Mouse (Mus musculus): ENCODE results near the gene Gm14862. TPM values are rescaled to one million over a fixed set of nuclear protein-coding genes. Genes with fewer than 3 reads are reported as not detected.
"Not testable (repeated sequence)": the region's sequence is repeated elsewhere in the genome, so short reads cannot be mapped to it uniquely, and the experiment has no call there.

Gene Gm14862
- under 1 TPM in 1 of 2 experiments, not detected in 1; 0.45 TPM for polyA plus RNA-seq (2017; shearing (Covaris generic))

- ATAC-seq, result no peak
Measured at GRCm38 (mm10) chrX:9256766-9257165, at the start of gene Gm14862. Gene Gm14862, minus strand, starts transcription at chrX:9256899.

- ATAC-seq, result no peak
Measured at GRCm38 (mm10) chrX:9303455-9303854, 46.8 kb upstream of the Gm14862 start.

- no peak for ATAC-seq
Measured at GRCm38 (mm10) chrX:9302791-9303190, 46.1 kb upstream of the Gm14862 start.

- no peak for ATAC-seq
Measured at GRCm38 (mm10) chrX:9298413-9298864, 41.7 kb upstream of the Gm14862 start.

- not testable (repeated sequence) for ATAC-seq
Measured at GRCm38 (mm10) chrX:9293140-9293829, 36.6 kb upstream of the Gm14862 start.

GRCm38 (mm10) chrX:9283464-9283863, 26.8 kb upstream of the Gm14862 start, which contains the start of gene H2al1m:
Gene H2al1m, plus strand, starts transcription at chrX:9283764.
- ATAC-seq, result not testable (repeated sequence)

GRCm38 (mm10) chrX:9274321-9274720, 17.6 kb upstream of the Gm14862 start:
- ATAC-seq, result no peak

GRCm38 (mm10) chrX:9273377-9274002, 16.8 kb upstream of the Gm14862 start:
- no peak for ATAC-seq

GRCm38 (mm10) chrX:9272460-9273361, 16.0 kb upstream of the Gm14862 start, which contains the start of gene Xk:
Gene Xk, plus strand, starts transcription at chrX:9272756.
- peak; percentile 67 for ATAC-seq

- peak; percentile 4 for ATAC-seq
Measured at GRCm38 (mm10) chrX:9271947-9272459, 15.3 kb upstream of the Gm14862 start.

GRCm38 (mm10) chrX:9271112-9271511, 14.4 kb upstream of the Gm14862 start:
- ATAC-seq, result no peak

- no peak for ATAC-seq
Measured at GRCm38 (mm10) chrX:9259267-9259666, 2.6 kb upstream of the Gm14862 start.

GRCm38 (mm10) chrX:9257831-9258230, 1.1 kb upstream of the Gm14862 start:
- no peak for ATAC-seq

- no peak for ATAC-seq
Measured at GRCm38 (mm10) chrX:9254901-9255300, 1.8 kb downstream of the Gm14862 start.

GRCm38 (mm10) chrX:9253990-9254389, 2.7 kb downstream of the Gm14862 start:
- peak; percentile 28 for ATAC-seq

- ATAC-seq, result no peak
Measured at GRCm38 (mm10) chrX:9248911-9249310, 7.8 kb downstream of the Gm14862 start.

GRCm38 (mm10) chrX:9244603-9245336, 11.9 kb downstream of the Gm14862 start:
- no peak for ATAC-seq

- ATAC-seq, result peak; percentile 72
Measured at GRCm38 (mm10) chrX:9243381-9243864, 13.3 kb downstream of the Gm14862 start.

GRCm38 (mm10) chrX:9240737-9241591, 15.7 kb downstream of the Gm14862 start:
- no peak for ATAC-seq

GRCm38 (mm10) chrX:9227105-9227504, 29.6 kb downstream of the Gm14862 start:
- no peak for ATAC-seq
